Mouse (Mus musculus): Measurements from ENCODE around the gene Olfr1371. TPM values are rescaled to one million over a fixed set of nuclear protein-coding genes. Genes with fewer than 3 reads are reported as not detected.

The Olfr1371 gene
- total RNA-seq (2012; rRNA removed) (not detected in 2 replicates), polyA plus RNA-seq (2012; ENCODE audit: insufficient read depth in 1 of 2, insufficient read length in 2 of 2, low read depth in 1 of 2, low replicate concordance in 2 of 2, missing spikeins in 1 of 2) (not detected)

DNA sequence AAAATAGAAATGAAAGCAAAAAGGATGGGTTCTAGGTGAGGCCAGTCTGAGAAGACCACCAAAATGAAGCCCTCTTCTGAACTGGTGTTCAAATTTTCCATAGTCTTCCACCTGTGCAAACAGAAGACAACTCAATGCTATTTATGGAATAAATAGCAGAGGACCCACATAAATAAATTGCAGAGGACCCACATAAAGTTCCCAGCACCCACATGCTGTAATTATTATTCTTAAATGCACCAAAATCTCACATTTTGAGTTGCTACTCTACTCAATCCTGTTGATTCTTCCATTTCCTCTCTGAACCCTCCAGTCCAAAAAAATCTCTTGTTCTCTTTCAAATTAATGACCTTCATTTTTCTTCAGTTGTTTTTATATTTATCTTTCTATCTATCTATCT lies at the start of gene Olfr1371:
Gene Olfr1371, minus strand, starts transcription at position 101 of the 400 bp plus-strand sequence.
- TF ChIP-seq TBP (IDR thresholded peaks at IDR 0.05; ENCODE audit: low read depth, low read length) (no peak), BHLHE40 (IDR thresholded peaks at IDR 0.05; ENCODE audit: borderline replicate concordance, low read depth, low read length) (no peak), MXI1 (IDR thresholded peaks at IDR 0.05; ENCODE audit: low read depth, low read length) (no peak), RAD21 (IDR thresholded peaks at IDR 0.05; ENCODE audit: low read depth, low read length) (no peak), ZMIZ1 (IDR thresholded peaks at IDR 0.05; ENCODE audit: low read depth, low read length) (no peak), CTCF (IDR thresholded peaks at IDR 0.05 in 2 of 3, conservative IDR thresholded peaks at IDR 0.05 in 1 of 3; ENCODE audit: control insufficient read depth in 1 of 3, insufficient read depth in 1 of 3, low read depth in 2 of 3, low read length in 3 of 3, poor library complexity in 1 of 3, severe bottlenecking in 1 of 3) (no peak), GATA1 (IDR thresholded peaks at IDR 0.05; ENCODE audit: low read depth, low read length) (no peak), POLR2AphosphoS2 (IDR thresholded peaks at IDR 0.05; ENCODE audit: low read length) (no peak), CHD1 (IDR thresholded peaks at IDR 0.05; ENCODE audit: low read depth, low read length) (no peak), CHD2 (IDR thresholded peaks at IDR 0.05; ENCODE audit: low read length) (no peak), ZC3H11A (IDR thresholded peaks at IDR 0.05; ENCODE audit: low read depth, low read length) (no peak), USF2 (IDR thresholded peaks at IDR 0.05; ENCODE audit: borderline replicate concordance in 1 of 2, insufficient read depth in 1 of 2, low read depth in 1 of 2, low read length in 2 of 2) (no peak), MAZ (IDR thresholded peaks at IDR 0.05; ENCODE audit: low read depth, low read length) (no peak), UBTF (IDR thresholded peaks at IDR 0.05; ENCODE audit: borderline replicate concordance, insufficient read depth, low read depth, low read length) (no peak), SMC3 (IDR thresholded peaks at IDR 0.05; ENCODE audit: low read depth, low read length) (no peak)
- no peak within 1 kb of the TSS for H3K4me3 ChIP-seq (ENCODE audit: control insufficient read depth in 1 of 2, insufficient read depth in 1 of 2, low read depth in 2 of 2, low read length in 2 of 2)
- peaks cover 1 to 5% of the 10 kb centered on the region in 2 experiments for H3K27me3 ChIP-seq (ENCODE audit: control insufficient read depth in 1 of 2, insufficient read depth in 2 of 2, low read length in 2 of 2)
- H3K79me2 ChIP-seq (ENCODE audit: control insufficient read depth, insufficient read depth, low read length, poor library complexity): no peaks in the 10 kb centered on the region
- H3K4me1 ChIP-seq (ENCODE audit: control insufficient read depth in 1 of 2, insufficient read depth in 2 of 2, low read length in 2 of 2): no peaks in the 10 kb centered on the region
- DNase-seq (ENCODE audit: low read depth, low spot score): no peak
- no peak within 1 kb of the TSS for H3K9ac ChIP-seq (ENCODE audit: control insufficient read depth, low read depth, low read length, poor library complexity, severe bottlenecking)
- no peak within 1 kb of the TSS for H3K27ac ChIP-seq (ENCODE audit: control insufficient read depth, low read depth, low read length)
- H3K36me3 ChIP-seq (ENCODE audit: control insufficient read depth in 1 of 2, insufficient read depth in 2 of 2, low read length in 2 of 2): no peaks in the 10 kb centered on the region
- no peaks in the 10 kb centered on the region for H3K9me3 ChIP-seq (replicated peaks; ENCODE audit: insufficient read depth, low read length)

DNA sequence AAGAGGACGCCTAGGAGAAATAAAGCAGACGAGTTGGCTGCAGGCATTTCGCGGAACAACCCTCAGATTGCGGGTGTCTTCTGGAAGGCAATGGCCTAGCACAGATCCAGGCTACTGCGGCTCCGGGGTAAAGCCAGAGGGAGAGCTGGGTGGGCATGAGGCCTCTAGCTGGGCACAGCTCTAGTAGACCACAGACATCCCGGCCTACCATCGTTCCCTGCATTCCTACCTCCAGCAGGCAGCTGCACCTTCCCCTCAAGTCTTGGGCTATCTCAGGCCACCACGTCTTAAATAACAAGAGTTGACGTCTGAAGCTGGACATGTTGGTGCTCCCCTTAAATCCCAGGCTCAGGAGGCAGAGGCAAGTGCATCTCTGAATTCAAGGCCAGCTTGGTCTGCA lies 48.6 kb upstream of the Olfr1371 start:
- Histone ChIP-seq H3K27me3 (ENCODE audit: control insufficient read depth in 1 of 2, insufficient read depth in 2 of 2, low read length in 2 of 2) (no peaks in the 10 kb centered on the region), H3K4me1 (ENCODE audit: control insufficient read depth in 1 of 2, insufficient read depth in 2 of 2, low read length in 2 of 2) (peaks cover 3 to 11% of the 10 kb centered on the region in 2 experiments), H3K4me3 (ENCODE audit: control insufficient read depth in 1 of 2, insufficient read depth in 1 of 2, low read depth in 2 of 2, low read length in 2 of 2) (no peak overlapping the region), H3K79me2 (ENCODE audit: control insufficient read depth, insufficient read depth, low read length, poor library complexity) (no peaks in the 10 kb centered on the region), H3K27ac (ENCODE audit: control insufficient read depth, low read depth, low read length) (no peak overlapping the region), H3K9me3 (replicated peaks; ENCODE audit: insufficient read depth, low read length) (no peaks in the 10 kb centered on the region), H3K36me3 (ENCODE audit: control insufficient read depth in 1 of 2, insufficient read depth in 2 of 2, low read length in 2 of 2) (no peaks in the 10 kb centered on the region; a peak in 1 of 4 replicates), H3K9ac (ENCODE audit: control insufficient read depth, low read depth, low read length, poor library complexity, severe bottlenecking) (no peak overlapping the region)
- no peak for TF ChIP-seq TBP (IDR thresholded peaks at IDR 0.05; ENCODE audit: low read depth, low read length)
- no peak for TF ChIP-seq SIN3A (IDR thresholded peaks at IDR 0.05; ENCODE audit: low read length)
- no peak for TF ChIP-seq KAT2A (conservative IDR thresholded peaks at IDR 0.05; ENCODE audit: low read depth, low read length)
- no peak for TF ChIP-seq POLR2AphosphoS2 (IDR thresholded peaks at IDR 0.05; ENCODE audit: low read length)
- no peak for TF ChIP-seq ZMIZ1 (IDR thresholded peaks at IDR 0.05; ENCODE audit: low read depth, low read length)
- no peak for TF ChIP-seq MAFK (IDR thresholded peaks at IDR 0.05; ENCODE audit: borderline replicate concordance, low read depth, low read length)
- no peak for TF ChIP-seq USF2 (IDR thresholded peaks at IDR 0.05; ENCODE audit: borderline replicate concordance in 1 of 2, insufficient read depth in 1 of 2, low read depth in 1 of 2, low read length in 2 of 2)
- no peak for TF ChIP-seq MAX (IDR thresholded peaks at IDR 0.05; ENCODE audit: low read length)
- TF ChIP-seq UBTF (IDR thresholded peaks at IDR 0.05; ENCODE audit: borderline replicate concordance, insufficient read depth, low read depth, low read length): no peak
- DNase-seq (ENCODE audit: low read depth, low spot score): no peak
